Mouse (Mus musculus) thymus, postnatal 4 days (tissue): ENCODE data around the gene Hoxd10.

Experiments
- DNase-seq: peaks from one replicate; pipeline ENCODE4 v3.0.0; 2021

Hoxd10 gene

DNA sequence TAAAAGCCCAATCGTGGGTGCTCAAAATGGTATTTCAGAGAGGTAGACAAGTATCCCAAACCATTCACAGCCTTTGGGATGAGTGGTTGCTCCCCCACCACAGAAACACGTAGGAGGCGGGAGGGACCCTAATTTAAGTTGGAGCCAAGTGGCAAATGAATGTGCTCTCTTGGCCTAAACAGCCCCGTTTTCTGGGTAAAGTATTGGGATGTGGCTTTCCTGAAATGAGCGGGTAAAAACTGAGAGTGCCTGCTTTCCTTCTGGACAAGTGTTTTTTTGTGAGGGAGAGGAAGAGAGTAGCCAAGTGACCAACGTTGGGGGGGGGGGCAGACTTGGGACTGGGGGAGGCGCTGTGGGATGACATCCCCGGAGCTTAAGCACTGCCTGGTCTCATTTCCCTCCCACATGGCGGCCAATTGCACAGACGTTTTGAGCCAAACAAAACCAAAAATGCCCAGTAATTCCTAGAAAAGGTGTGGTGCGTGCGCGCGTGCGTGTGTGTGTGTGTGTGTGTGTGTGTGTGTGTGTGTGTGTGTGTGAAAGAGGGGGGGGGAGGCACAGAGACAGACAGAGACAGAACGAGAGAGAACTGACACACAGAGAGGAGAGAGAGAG is 19.3 kb downstream of the Hoxd10 start:
- DNase-seq, result no peak

DNA sequence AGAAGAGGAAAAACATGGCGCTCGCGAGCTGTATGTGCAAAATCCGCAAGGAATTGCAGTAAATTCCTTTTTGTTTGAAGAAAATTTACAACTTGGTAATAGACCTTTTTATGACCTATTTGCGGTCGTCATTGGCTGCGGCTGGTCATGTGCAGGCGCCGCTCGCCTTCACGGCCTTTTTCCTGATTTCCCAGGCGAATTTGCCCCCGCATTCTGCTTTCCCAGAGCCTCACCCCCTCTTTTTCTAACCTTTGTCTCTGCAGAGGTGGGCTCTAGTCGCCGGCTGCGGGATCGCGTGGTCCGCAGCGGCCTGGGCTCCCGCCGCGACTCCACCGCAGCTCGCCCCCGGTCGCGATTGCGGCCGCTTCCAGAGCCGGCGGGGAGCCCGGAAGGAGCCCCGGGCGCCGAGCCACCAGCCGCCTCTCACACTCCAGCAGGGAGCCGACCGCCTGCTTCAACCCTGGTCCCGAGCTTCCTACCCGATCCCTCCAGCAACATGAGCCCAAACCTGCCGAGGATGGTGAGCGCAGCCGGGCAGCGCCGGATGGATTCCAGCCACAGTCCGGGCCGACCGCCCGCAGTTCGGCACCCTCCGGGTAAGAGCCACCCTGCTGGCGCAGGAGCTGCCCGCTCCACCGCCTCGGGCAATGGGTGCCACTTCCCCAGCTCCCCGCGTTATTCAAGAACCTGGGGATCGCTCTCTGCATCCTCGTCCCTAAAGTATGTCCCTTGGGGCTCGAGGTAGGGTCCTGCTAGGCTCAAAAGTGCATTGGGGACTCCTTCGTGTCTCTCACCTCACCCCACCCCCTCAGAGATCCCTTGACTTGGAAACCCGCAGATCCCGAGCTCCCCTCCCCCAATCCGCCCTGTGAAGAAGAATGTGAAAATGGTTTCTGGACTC is 20.2 kb downstream of the Hoxd10 start, which contains the start of the genes Hoxd3 and Hoxd4:
TSS of gene Hoxd3 (plus strand) at position 207 of the 901 bp plus-strand sequence.
TSS of gene Hoxd4 (plus strand) at position 209 of the 901 bp plus-strand sequence.
- DNase-seq, result no peak

DNA sequence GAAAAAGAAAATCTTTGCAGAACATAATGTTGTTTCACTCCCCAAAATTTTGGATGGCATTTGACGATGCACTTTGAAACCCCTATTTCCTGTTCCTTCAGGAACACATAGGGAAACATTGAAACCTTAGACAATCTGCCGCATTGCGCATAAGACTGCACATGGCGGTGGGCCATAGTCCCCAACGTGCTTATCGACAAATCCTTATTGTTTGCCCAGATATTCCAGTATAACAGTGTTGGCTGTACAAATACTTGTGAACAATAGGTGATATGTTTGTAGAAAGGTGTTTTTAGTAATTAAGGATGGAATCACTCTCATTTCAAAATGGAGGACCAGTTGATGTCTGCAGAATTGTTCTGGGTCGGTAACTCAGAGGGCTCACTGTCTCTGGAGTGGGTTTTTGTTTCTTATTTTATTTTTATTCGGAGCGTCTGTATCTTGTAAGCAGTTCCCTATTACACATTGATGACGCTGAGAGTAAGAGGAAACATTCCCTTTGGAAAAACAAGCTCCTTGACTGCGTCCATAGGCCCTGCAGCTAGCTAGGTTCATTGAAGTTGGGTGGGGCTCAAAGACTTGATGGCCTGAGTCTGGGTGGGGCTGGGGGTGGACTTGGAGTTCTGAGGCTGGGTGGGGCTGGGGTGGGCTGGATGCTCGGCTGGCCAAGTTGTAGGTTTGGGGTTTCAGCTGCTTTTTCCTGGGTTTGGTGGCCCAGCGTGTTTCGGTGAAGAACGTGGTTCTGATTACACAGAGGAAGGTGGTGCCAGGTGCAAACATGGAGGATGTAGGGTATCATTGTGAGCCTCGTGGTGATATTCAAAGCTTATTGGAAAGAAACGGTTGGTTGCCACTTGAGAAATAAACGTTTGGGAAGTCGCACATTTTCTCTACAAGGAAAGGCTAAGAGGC is 21.8 kb downstream of the Hoxd10 start:
- DNase-seq, result no peak

DNA sequence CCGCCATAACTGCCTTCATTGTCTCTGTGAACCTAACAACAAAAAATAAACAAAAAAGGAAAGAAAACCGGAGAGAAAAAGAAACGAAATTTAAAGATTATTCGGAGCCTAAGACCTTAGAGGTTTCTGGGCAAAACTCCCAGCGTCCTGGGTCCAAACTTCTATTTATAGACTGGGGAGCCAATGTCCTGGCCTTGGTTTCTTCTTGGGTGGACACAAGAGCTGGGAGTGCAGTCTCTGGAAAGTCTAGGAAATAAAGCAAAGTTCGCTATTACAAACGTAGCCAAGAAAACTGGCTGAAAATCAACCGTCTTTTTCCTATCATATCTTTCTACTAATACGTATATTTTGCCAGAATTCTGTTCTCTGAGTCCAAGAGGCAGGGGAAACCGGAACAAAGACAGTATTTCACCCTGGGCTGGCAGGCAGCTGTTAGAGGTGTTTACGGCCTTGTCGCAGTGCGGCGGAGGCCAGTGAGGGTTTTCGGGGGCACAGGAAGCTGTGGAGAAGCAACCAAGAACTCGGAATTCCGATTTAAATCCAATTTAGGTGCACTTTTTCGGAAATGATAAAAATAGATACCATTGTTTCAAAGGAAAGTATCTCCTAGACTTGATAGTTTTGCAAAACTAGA is 22.5 kb downstream of the Hoxd10 start:
- DNase-seq, result no peak

DNA sequence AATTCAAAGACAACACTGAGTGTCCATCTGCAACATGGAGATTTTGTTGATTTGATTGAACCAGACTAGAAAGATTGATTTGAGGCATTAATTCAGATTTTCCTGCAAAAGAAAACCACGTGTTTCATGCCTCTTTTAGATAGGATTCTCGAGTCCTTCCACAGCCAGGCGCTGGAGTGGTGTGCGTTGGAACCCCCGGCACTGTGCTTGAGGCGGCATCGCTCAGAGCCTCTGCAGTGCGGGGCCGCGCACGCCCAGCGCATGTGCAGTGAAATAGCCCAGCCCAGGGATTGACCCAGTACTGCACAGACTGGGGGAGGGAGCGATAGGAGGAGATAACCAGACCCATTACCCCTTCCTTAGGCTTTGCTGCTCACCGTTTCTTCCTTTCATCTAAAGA is 23.2 kb downstream of the Hoxd10 start:
- DNase-seq, result peak; percentile 20

DNA sequence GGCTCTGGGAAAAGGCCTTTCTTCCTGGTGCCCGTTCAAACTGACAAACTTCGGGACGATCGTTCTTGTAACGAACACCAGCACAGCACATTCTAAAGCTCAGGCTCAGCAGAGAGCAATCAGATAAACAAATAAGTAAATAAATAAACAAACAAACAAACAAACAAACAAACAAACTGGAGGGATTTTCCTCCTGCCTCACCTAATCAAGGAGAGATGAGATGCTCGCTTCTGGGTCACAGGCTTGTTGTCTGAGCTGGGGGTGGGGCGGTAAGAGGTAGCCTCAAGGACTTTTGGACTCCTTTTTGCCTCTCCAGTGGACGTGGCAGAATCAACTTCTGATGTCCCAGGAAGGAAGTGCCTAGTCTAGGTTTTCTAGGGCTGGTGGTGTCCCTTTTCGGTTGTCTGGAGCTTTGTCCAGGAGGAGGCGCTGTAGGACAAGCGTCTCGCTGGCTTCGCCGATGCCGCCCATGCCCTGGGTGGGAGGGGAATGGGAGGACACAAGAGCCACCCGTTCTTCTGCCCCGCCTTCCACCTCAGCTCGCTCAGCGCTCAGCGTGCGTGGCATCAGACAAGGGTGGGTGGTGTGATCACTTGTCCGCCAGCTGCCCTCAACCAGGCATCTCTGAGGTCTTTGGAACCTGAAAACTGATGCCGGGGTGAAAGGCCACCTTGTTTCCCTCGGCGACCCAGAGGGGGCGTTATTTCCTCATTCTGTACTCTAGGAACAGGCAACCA is 23.9 kb downstream of the Hoxd10 start:
- DNase-seq, result peak; percentile 95

DNA sequence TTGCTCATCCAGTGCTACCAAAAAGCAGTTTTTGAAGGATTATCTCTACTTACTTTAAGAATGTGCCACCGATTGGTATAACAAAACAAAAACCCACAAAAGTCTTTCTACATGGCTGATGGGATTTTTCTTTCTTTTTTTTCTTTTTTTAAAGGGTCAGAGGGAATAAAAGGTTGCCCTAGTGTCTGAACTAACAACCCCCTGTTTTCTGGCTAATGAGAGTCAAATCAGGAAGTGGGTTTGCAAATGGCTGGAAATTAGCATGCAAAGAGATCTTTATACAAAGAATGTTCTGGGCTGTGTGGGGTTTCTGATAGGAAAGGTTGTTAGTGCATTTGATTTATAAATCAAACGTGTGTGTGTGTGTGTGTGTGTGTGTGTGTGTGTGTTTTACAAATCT is 28.7 kb downstream of the Hoxd10 start:
- DNase-seq, result no peak

DNA sequence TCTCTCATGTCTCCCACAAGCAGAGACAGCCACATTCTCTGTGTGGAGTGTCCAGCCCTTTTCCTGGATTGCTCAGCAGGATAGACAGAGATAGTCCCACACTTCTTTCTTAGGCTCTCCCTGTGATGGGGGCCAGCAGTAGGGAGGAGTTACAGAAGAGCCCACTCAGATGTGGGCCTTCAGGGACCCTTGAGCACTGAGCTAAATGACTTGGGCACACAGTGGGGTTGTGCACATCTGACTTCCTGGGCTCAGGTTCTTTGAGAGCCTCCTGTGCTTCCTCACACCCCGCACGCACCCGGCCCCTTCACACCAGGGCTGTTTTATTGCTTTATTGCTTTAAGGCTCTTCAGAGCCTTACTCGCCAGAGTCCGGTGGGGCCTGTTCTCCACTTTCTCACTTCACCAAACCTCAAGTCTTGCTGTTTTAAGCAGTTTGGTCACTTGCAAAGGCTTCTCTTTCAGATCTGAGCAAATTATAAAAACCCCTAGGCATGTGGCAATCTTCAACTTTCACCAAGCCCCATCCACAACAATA is 29.3 kb downstream of the Hoxd10 start:
- DNase-seq, result no peak

DNA sequence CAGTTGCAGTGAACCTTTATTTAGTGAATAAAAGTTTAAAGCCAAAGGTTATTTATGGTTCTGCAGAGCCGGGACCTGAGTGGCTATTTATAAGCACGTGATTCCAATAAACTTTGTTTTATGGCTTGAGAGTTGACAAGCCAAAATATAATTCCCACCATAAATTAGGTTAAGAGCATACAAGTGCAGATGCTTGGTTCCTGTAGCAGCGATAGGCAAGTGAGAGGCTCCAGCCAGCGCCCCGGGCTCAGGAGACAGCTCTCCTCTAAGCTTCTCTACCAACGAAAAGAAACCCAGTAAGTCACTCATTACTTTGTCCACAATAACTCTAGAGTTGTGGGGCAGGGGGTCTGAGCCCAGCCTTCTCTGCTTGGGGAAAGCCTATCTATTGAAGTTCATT is 30.2 kb downstream of the Hoxd10 start:
- DNase-seq, result no peak

DNA sequence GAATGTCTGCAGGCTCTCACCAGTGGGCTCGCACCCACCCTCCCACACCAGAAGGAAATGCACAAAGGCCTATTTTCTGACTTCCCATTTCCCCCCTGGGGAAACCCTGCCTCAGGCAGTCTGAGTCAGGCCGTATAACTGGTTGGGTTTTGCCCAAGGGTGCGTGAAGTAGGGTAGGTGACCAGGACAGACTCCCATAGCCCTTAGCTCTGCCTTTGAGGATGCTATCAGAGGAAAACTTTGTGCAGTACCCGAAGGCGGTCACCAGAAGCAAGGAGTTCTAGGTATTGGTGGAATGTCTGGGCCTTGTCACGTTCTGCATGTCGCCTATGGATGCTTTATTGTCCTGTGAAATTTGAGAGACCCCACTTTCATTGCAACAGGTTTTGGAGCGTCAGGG is 31.2 kb downstream of the Hoxd10 start:
- DNase-seq, result no peak

DNA sequence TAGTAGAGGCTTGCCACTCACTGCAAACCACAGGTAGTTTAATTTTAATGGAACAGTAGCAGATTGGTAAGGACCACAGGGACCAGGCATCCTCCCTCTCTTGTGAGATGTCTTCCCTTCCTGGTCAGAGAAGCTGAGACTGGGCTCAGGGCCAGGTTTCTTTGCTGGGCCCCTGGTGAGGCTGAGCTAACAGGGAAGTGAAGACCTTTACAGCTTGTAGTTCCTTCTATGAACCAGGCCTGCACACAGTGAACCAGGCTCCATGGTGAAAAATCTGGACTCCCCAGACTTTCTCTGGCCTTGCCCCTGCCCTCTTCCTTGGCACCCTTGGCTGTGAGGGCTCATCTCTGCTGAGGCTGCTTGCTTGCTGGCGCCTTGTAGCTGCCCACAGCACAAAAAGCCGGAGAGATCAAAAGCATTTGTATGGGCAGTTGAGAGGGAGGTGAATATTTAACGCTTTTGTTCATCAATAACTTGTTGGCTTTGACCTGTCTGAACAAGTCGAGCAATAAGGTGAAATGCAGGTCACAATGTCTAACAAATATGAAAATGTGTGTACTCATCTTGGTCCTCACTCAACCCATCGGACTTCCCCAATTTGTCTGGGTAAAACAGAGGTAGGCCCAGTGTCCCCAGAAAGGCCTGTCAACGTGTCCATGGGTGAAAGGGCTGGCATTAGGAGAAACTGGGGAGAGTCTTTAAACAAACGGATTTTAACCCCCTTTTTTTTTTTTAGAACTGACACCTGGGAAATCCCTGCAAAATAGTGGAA is 32.7 kb downstream of the Hoxd10 start:
- DNase-seq, result no peak

DNA sequence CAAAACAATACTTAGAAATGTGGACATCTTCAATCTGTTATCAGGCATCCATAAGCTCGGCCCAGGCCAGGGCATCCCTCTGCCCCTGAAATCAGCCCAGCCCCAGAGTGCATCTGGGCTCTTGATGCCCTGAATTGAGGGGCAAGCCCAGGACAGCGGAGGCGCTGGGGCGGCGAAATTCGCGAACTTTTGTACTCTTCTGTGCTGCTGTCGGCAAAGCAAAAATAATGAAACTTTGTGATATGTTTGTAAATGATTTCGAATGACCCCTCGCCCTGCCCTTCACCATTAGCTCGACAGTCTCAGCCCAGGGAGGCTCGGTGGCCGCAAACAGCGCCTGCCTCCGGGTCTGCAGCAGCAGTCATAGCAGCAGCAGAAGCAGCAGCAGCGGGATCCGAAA is 33.4 kb downstream of the Hoxd10 start:
- DNase-seq, result no peak

DNA sequence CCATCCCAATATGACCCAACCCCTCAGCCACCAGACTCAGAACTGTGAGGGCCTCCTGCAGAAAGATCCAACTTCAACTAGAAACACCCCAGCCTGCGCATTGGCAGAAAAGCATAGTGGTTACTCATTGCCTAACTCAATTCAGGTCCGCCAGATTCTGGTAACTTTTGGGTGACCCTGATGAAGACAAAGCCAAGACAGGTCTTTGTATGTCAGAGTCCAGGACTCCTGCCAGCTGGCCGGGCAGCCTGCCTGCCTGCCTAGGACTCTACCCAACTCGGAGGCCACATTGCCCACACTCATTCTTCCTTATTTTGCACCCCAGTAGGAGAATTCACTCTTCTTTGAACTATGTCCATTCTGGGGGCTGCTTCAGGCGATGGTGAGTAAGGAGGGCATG is 34.8 kb downstream of the Hoxd10 start, which contains the start of gene Gm28230:
TSS of gene Gm28230 (plus strand) at position 178 of the 400 bp plus-strand sequence.
- DNase-seq, result no peak

DNA sequence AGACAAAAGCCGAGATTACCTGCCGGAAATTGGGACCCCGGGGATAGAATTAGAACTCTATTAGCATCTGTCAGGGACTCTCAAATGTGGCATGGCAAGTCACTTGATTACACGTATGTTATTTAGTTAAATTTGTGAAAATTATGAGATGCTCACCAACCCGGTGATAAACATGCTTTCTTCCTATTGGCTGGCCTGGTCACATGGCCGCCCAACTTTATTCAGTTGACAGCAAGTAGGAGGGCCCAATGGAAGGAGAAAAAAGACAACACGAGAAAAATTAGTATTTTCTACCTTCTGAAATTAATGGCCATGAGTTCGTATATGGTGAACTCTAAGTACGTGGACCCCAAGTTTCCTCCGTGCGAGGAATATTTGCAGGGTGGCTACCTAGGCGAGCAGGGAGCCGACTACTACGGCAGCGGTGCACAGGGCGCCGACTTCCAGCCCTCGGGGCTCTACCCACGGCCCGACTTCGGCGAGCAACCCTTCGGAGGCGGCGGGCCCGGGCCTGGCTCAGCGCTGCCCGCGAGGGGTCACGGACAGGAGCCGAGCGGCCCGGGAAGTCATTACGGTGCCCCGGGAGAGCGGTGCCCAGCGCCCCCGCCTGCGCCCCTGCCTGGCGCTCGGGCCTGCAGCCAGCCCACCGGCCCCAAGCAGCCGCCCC is 35.4 kb downstream of the Hoxd10 start:
- no peak for DNase-seq

DNA sequence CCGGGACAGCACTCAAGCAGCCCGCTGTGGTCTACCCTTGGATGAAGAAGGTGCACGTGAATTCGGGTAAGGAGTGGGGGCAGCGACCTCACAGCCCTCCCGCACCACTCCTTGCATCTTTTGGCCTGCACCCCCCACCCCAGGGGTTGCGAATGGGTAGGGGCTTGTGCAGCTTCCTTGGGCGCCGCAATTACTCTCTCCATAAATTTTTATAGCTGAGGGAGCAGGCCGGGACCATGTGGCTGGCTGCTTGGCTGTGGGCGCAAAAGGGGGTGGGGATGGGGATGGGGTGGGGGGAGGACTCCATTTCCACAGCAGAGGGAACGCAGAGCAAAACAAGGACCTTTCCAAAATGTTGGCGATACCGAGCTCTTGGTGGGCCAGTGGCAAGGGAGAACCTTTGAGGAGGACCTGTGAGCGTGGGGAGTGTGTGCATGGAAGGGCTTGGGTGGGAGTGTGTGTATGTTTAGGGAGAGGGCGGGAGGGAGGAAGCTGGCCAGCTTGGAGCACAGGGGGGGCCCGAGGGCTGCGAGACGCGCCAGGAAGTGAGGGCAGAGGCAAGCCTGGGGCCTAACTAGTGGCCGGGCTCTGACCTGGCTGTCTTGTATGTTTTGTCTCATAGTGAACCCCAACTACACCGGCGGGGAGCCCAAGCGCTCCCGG is 36.0 kb downstream of the Hoxd10 start:
- DNase-seq, result no peak

DNA sequence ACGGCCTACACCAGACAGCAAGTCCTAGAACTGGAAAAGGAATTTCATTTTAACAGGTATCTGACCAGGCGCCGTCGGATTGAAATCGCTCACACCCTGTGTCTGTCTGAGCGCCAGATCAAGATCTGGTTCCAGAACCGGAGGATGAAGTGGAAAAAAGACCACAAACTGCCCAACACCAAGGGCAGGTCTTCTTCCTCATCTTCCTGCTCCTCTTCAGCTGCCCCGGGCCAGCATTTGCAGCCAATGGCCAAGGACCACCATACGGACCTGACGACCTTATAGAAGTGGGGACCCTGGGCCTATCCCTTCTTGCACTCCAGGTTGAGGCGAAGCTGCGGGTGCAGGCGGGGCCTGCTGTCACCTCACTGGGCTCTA is 36.6 kb downstream of the Hoxd10 start:
- DNase-seq, result no peak

DNA sequence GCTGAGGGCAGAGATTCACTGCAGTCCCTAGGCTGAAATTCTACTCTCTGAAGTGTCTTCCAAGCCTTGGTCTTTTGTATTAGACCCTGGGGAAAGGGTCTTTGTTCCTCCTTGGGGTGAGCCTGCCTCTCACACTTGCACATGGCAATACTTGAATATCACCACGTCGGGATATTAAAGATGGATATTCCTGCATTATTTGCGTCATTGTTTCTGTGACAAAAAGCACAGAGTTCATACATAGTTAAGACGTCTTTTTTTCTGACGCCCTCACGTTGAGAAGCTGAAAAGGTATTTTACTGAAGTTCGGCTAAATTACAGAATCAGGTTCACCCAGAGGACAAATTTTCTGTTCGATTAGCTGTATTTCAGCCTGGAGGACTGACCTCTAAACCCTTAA is 38.6 kb downstream of the Hoxd10 start:
- no peak for DNase-seq

DNA sequence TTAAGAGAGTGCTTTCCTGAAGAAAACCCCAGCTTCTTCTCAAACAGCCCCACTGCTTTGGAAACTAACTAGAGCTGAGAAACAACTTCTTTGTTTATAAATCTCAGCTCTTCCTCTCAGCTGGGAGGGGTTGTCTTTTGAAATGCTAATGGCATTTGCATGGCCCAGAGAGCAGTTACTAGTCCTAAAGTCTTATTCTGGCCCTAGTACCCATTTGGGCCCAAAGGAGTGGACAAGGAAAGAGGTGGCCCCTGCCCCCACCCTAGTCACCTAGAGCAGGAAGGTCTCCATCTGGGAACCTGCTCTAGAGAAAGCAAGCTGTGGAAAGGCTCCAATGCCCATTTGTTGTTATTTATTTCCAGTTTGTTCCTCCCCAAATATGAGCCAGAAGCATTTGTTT is 39.3 kb downstream of the Hoxd10 start:
- no peak for DNase-seq

DNA sequence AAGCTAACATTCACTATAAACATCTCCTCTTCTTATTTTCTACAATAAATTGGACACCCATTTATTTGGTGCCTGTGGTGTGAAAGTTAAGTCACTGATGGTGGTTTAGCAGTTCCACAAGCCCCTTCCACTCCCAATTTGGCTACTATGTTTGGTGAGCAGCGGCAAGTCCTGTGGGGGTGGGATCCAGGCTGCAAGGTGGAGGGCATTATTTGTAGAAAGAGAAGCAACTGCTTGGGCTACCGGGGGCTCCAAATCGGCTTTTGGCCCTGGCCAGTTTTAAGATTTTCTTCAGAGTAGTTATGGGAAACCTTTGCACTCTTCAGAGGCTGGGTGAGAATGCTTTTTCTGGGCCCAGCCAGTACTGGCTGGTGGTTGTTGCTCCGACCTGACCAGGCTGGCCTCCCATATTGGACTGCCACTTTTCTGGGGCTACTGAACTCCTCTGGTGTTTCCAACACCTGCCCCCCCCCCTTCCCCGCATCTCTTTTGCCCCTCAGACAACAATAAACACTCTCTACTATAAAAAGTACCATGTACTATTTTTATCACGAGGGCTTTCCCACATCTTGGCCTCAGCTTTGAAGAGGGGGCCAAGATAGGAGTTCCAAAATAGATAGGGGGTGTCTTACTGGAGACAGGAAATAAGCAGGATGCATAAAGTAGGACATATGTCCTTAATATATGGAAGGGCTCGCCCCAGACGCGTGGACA is 40.2 kb downstream of the Hoxd10 start:
- no peak for DNase-seq
